Mouse (Mus musculus): ENCODE results near the gene Dgcr2.

Gene Dgcr2

GRCm38 (mm10) chr16:17896091-17896490 lies 2.3 kb downstream of the Dgcr2 start:
- DNase-seq: no peak

DNA sequence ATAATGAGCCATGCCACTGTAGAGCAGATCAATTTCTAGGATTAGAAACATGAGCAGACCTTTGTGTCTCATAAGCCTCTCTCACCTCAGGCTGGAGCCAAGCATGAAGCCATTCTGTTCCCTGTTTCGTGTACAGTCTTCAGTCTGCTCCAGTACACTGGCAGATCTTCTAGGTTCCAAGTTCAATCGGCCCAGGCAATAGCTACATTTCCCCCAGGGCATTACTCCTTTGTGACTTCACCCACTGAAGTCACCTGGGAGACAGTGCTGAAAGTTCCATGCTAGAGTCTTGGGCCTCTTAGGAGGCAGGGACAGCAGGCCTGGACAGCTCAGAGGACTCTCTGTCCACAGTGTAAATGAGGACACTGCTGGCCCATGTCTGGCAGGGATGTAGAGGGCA lies 4.4 kb downstream of the Dgcr2 start, which contains the start of gene Tssk1:
TSS of gene Tssk1 (plus strand) at position 301 of the 400 bp plus-strand sequence.
- DNase-seq: no peak

GRCm38 (mm10) chr16:17892606-17893005 lies 5.8 kb downstream of the Dgcr2 start:
- peak; percentile 86 for DNase-seq

DNA sequence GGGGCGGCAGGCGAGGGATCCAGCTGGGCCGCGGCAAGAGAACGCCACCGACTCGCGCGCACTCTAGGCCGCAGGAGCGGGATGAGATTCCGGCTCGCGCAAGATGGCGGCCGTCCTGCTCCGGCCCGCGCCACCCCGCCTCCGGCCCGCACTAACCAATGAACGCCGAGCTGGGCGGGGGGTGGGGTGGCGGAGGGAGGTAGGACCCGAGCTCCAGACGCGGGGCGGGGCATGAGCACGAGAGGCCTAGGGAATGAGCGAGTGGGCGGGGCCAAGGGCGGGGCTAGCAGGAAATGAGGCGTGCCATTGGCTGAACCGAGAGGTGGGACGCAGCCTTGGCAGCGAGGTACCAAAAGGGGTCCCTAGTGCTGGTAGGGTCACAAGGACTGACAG lies 6.8 kb downstream of the Dgcr2 start, which contains the start of gene Gm20518:
TSS of gene Gm20518 (minus strand) at position 105 of the 393 bp plus-strand sequence.
- DNase-seq: peak; percentile 99

DNA sequence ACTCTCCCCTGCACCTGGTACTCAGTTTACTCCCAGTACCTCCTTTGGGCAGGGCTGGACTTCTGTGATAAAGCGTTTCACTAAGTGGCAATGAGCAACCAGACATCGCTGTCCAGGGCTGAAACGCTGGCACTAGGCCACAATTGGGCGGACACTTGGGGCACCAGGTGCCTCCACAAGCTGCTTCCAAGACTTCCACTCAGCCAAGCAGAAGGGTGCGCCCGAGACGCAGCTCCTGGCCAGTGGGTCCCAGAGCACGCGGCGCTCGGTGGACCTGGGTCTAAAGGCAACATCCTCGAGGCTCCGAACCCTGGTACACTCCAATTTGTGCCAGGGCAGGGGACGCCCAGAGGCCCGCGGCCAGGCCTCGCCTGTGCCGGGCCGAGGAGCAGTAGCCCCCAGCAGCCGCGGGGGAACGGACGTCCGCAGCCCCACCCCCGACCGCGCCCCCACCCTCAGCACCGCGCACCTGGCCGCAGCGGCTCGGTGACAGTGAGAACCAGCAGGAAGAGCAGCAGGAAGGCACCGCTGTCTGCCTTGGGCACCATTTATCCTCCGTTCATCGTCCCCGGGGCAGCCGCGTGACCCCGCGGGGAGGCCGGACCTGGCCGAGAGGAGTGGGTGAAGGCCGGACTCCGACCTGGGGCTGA lies 7.3 kb downstream of the Dgcr2 start:
- peak; percentile 89 for DNase-seq

- DNase-seq: no peak
Measured at GRCm38 (mm10) chr16:17890342-17890727, 8.0 kb downstream of the Dgcr2 start.

DNA sequence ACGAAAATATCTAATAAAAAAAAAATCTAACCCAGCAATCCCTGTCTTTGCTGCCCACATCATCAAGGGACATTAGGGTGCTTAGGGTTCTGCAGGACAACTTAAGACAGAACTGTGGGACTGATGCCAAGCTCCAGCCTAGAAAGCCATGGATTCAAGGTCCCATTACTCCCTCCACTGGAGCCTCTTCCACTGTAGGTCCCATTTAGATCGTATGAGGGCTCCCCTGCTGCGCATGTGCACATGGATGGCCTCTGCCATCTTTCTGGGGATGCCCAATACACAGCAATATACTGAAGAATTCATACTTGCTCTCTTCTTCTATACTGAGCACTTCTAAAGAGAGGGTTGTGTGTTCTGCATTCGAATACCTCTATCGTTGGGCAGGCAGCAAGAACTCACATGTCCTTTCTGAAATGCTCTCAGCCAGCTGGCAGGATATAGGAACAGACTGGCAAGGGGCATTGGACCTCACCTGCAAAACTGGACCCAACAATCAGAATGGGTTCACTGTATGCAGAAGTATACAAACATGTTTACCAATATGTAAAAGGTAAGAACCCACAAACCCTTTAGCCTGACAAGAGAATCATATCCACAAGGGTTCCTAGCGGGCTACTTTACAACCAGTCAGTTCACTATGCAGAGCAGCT lies 8.5 kb downstream of the Dgcr2 start:
- DNase-seq: no peak

GRCm38 (mm10) chr16:17884116-17884515 lies 14.2 kb downstream of the Dgcr2 start:
- DNase-seq: no peak

- no peak for DNase-seq
Measured at GRCm38 (mm10) chr16:17882196-17882595, 16.2 kb downstream of the Dgcr2 start.

GRCm38 (mm10) chr16:17879571-17879970 lies 18.8 kb downstream of the Dgcr2 start:
- no peak for DNase-seq

DNA sequence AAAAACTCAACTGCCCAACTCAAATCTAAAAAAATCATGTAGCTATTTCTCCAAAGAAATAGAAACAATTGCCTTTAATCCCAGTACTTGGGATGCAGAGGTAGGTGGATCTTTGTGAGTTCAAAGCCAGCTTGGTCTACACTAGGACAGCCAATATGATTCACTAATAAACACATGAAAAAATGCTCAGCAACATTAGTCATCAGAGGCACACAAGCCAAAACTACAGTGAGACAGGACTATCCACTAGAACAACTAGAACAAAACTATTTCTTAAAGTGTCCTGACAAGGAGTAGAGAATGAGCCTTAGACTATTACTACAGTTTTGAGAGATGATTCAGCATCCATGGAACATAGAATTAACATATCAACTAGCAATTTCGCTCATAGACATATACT lies 22.3 kb downstream of the Dgcr2 start:
- no peak for DNase-seq

GRCm38 (mm10) chr16:17875174-17875573 lies 23.2 kb downstream of the Dgcr2 start:
- no peak for DNase-seq

DNA sequence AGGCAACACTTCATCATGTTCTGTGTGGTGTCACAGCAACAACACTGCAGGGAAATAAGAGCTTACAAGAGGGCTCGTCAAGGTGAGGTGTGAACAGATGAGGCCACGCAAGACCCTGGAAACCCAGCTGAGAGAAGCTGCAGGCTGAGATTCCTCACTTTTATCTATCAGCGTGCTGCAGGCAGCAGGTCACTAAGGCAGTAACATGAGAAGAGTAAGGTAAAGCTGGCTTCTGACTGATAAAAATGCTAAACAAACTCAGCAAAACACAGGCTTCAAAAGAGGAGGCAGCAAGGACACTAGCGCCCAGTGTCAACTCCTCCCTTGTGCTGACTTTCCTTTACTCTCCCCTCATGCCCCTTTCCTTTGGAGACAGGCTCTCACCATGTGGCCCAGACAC lies 25.4 kb downstream of the Dgcr2 start:
- no peak for DNase-seq

DNA sequence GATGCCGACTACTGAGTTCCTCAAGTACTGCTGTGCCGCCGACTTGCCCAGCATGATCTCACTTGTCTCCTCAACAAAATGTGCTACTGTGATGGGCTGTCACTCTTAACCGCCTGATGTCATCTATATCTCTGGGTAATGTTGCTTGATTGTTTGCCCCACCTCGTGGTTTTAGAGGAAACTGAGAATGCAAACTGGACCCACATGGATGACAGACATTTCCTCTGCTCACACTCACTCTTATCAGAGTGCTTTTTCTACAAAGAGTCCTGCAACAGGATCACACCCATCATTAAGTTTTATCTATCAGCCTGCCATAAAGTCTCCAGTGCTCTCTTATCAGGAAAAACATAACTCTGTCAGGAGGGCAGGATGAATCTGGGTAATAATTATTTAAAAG lies 27.1 kb downstream of the Dgcr2 start:
- DNase-seq: no peak

DNA sequence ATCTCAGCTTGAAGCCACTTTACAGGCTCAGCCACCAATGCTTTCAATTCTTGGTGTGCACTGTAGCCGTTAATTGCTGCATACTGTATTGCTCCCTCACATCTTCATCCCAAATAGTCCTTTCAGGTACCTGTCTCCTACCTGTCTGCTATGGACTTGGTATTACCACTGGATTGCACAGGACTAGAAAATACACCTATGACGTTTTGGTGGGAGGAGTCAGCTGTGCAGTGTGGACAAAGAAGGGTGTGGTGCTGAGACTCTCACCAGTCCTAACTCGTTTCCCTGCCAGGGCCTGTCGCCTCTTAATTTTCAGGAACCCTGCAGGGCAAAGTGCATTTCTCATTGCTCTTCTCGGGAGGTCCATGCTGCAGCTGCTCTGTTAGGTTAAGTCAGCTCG lies 32.6 kb downstream of the Dgcr2 start:
- DNase-seq: peak; percentile 43

DNA sequence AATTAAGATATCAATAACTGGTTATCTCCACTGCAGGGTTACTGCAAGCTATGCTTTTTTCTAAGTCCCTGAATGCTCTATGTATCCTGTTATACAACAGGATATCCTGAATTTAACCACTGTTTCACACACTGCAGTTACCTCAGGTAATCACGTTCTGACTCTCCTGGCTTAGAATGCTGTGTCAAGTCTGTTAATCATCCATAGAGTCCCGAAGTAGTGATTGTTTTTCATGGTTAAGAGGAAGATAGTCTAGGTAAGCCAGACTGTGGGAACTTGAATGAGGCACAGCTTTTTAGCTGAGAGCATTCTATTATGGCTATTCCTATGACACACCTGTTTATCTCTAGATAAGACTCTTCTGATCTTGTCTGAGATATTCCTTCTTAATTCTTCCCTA lies 33.1 kb downstream of the Dgcr2 start:
- DNase-seq: no peak

DNA sequence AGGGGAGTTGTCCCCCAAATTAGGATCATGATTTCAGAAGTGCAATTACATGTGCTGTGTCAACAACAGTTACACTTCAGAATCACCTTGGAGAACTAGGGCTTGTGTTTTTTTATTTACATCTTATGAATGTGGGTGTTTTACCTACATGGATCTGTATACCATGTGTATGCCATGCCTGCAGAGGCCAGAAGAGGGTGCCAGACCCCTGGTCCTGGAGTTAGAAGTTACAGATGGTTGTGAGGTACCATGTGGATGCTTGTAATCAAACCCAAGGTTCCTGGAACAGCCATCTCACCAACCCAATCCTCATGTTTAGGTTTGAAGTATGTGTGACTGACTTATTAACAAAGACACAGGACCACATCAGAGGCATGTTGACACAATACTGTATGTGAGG lies 39.8 kb downstream of the Dgcr2 start:
- peak; percentile 38 for DNase-seq

DNA sequence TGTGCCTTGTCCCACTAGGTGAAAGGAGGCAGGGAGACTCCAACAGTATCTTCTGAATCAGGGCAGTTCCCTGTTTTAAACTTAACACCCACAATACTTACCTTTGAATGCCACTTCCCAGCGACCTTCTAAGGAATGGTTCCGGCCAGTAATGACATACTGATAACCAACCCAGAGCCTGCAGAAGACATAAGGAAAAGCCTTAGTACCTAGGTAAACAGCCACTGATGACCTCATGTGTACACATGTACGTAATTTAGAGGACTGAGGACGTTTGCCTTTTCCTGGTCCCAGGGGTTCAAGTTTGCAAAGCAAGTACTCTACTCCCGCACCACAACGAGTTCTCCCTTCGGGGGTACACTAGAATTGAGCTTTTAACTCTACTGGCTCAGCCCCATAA lies 41.2 kb downstream of the Dgcr2 start:
- no peak for DNase-seq

DNA sequence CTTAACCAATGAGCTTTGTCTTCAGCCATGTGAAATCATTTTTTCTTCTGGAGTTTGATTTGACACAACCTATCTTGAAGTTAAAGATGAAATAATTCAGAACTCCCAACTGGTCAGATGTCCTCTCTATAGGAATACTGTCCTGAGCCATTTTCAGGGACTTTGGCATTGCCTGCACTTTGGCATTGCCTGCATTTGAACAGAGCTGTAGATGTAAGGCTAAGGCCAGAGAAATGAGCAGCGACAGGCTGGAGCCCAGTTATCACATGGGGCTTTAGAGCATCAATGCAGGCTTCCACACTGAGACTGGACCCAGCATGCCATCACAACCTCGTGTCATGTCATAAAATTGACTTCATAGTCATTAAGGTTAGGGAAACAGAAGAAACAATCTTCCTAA lies 45.1 kb downstream of the Dgcr2 start:
- no peak for DNase-seq

- no peak for DNase-seq
Measured at GRCm38 (mm10) chr16:17851860-17852259, 46.5 kb downstream of the Dgcr2 start.

DNA sequence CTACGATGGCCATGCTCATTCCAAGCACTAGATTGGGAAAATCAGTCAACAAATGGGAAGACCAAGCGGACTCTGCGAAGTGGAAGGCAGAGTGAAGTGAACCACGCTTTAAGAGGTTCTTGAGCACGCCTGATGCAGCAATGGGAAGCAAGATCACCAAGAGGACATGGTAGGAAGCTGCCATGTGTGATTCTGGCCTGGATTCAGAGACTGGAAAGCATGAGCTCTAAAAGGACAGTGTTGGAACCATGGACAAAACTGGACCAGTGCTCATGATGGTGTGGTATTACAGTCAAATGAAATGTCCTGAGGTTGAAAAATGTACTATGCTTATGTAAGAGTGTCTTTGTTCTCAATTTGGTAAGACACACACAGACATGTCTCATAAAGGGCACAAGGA lies 47.0 kb downstream of the Dgcr2 start:
- DNase-seq: no peak

GRCm38 (mm10) chr16:17849486-17849885 lies 48.9 kb downstream of the Dgcr2 start:
- no peak for DNase-seq

- DNase-seq: peak; percentile 56
Measured at GRCm38 (mm10) chr16:17848928-17849327, 49.4 kb downstream of the Dgcr2 start.

GRCm38 (mm10) chr16:17848431-17848830 lies 49.9 kb downstream of the Dgcr2 start:
- no peak for DNase-seq

Data from kidney, postnatal 14 days (tissue).